Mouse (Mus musculus) embryonic fibroblast, embryonic 13.5 days (primary cell): ENCODE results near the gene Bicc1.

Experiments used
- CTCF ChIP-seq: IDR thresholded peaks from 2 replicates; pipeline ENCODE4 v1.5.1; 2011; ENCODE audit warnings: mild to moderate bottlenecking, control low read depth, low read length, moderate library complexity, borderline replicate concordance; ENCODE audit not compliant: insufficient read depth
- POLR2A ChIP-seq: IDR thresholded peaks from 2 replicates; pipeline ENCODE4 v1.6.1; 2011; ENCODE audit warnings: low read depth, mild to moderate bottlenecking, control low read depth, low read length, moderate library complexity

GRCm38 (mm10) chr10:71140281-71140845, 19.1 kb downstream of the Bicc1 start:
- no peak for TF ChIP-seq POLR2A
- no peak for TF ChIP-seq CTCF
